Mouse (Mus musculus): ENCODE data around the gene Dmbx1. TPM values are rescaled to one million over a fixed set of nuclear protein-coding genes. Genes with fewer than 3 reads are reported as not detected.

Gene Dmbx1
- polyA plus RNA-seq, 1 experiment from 2014 or later = 0.04 TPM

DNA sequence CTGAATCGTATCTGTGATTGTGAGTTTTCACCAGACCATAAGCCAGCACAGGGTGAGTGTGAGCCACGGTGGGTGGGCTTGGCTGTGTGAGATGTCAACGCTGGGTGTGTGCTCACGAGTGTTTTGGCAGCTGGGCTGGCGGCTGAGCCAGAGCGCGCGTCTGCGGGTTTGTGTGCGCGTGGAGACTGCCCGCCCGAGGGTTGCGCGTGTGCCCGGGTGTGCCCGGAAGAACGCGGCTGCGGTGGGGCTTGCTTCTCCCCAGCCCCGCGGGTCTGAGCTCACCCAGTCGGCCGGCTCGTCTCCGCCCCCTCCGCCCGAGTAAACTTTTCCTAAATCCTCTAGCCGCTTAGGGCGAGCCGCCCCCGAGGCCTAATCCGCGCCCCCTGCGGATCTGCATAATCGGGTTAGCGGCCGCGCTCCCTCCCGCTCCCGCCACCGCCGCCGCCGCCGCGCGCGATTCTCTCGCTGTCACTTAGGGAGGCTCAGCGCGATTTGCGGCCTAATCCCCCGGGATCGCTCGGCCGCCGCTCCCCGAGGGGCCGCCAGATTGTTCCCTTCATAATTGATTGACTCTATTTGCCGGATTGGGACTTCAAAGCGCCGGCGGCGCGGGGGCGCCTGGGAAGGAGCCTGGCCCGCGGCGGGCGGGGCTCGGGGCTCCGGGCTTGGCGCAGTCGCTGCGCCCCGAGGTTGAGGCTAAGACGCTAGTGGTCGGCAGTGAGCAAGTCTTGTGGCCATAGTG, 23.1 kb upstream of the Dmbx1 start:
- H3K36me3 ChIP-seq = no peaks in the 10 kb centered on the region
- H3K27me3 ChIP-seq = peaks cover 83% of the 10 kb centered on the region
- ATAC-seq (ENCODE audit: insufficient number of reproducible peaks, low FRiP score, low TSS enrichment, low read depth) = no peak
- H3K4me1 ChIP-seq = peaks cover 13% of the 10 kb centered on the region
- H3K4me2 ChIP-seq = peak overlapping the region; percentile 91
- H3K9ac ChIP-seq = peak overlapping the region; percentile 50
- WGBS = under 1% methylated on average over 79 of the region's 79 CpGs
- H3K27ac ChIP-seq = no peak overlapping the region
- H3K9me3 ChIP-seq = no peaks in the 10 kb centered on the region
- peak overlapping the region; percentile 57 for H3K4me3 ChIP-seq

GRCm38 (mm10) chr4:115961991-115962390, 22.3 kb upstream of the Dmbx1 start:
- 13% methylated on average over 7 of the region's 7 CpGs for WGBS
- peaks cover 13% of the 10 kb centered on the region for H3K4me1 ChIP-seq
- no peak overlapping the region for H3K4me3 ChIP-seq

DNA sequence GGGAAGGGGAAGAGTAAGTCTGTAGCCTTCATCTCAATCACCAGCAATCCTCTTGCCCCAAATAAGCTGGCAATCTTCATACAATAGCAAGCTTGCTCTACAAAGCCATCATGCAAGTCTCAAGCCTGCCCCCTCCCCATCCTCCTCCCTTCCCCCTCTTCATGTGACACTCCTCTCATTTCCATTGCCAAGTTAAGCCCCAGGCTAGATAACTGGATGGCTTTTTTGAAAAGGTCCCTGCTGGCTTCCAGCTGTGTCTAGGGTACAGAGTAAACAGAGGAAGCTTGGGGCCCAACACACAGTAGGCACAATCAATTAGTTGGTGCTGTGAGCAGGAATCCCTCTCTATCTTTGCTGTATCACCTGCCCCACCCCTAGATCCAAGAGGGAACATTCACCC, 19.8 kb upstream of the Dmbx1 start:
- Histone ChIP-seq H3K36me3 (no peaks in the 10 kb centered on the region), H3K4me1 (peaks cover 16% of the 10 kb centered on the region), H3K9ac (no peak overlapping the region), H3K9me3 (no peaks in the 10 kb centered on the region), H3K27ac (no peak overlapping the region), H3K4me2 (no peak overlapping the region), H3K27me3 (peaks cover 87% of the 10 kb centered on the region), H3K4me3 (no peak overlapping the region)
- ATAC-seq (ENCODE audit: insufficient number of reproducible peaks, low FRiP score, low TSS enrichment, low read depth) = no peak

More at GRCm38 (mm10) chr4:115961991-115962390, 22.3 kb upstream of the Dmbx1 start:
- H3K9ac ChIP-seq = no peak overlapping the region
- ATAC-seq (ENCODE audit: insufficient number of reproducible peaks, low FRiP score, low TSS enrichment, low read depth) = no peak
- no peaks in the 10 kb centered on the region for H3K36me3 ChIP-seq
- H3K9me3 ChIP-seq = no peaks in the 10 kb centered on the region
- no peak overlapping the region for H3K4me2 ChIP-seq
- no peak overlapping the region for H3K27ac ChIP-seq
- peaks cover 83% of the 10 kb centered on the region for H3K27me3 ChIP-seq

GRCm38 (mm10) chr4:115955494-115955775, 15.7 kb upstream of the Dmbx1 start:
- Histone ChIP-seq H3K36me3 (no peaks in the 10 kb centered on the region), H3K9me3 (no peaks in the 10 kb centered on the region), H3K4me1 (peaks cover 3% of the 10 kb centered on the region; the same call in 1 of the 2 replicates), H3K4me3 (no peak overlapping the region), H3K27me3 (peaks cover 88% of the 10 kb centered on the region), H3K9ac (no peak overlapping the region), H3K27ac (no peak overlapping the region), H3K4me2 (no peak overlapping the region)
- 11% methylated on average over 3 of the region's 3 CpGs for WGBS
- ATAC-seq (ENCODE audit: insufficient number of reproducible peaks, low FRiP score, low TSS enrichment, low read depth) = no peak

- Histone ChIP-seq H3K4me3 (no peak overlapping the region), H3K9ac (no peak overlapping the region), H3K27ac (no peak overlapping the region), H3K4me1 (peaks cover 3% of the 10 kb centered on the region; the same call in 1 of the 2 replicates), H3K9me3 (no peaks in the 10 kb centered on the region), H3K27me3 (peaks cover 88% of the 10 kb centered on the region), H3K4me2 (no peak overlapping the region), H3K36me3 (no peaks in the 10 kb centered on the region)
- ATAC-seq (ENCODE audit: insufficient number of reproducible peaks, low FRiP score, low TSS enrichment, low read depth) = no peak
- 5% methylated on average over 19 of the region's 19 CpGs for WGBS
Measured at GRCm38 (mm10) chr4:115954656-115955493, 15.1 kb upstream of the Dmbx1 start.

DNA sequence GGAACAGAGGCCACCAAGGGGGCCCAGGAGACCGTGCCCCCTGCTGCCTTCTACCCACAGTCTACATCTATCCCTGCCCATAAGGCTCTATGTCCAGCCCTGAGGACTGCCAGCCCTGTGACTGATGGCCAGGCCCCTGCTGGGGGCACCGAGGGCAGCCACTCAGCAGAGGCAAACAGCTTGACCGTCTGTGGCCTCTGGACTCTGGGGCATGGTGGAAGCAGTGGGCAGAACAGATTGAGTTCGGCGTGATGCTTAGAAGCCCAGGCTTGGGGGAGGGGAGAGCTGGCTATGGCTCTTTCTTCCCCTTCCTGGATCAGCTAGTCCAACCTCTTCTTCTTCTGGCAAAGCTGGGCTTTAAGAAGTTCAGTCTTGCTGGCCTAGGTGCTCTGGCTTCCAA, 13.8 kb upstream of the Dmbx1 start:
- H3K27me3 ChIP-seq = peaks cover 89% of the 10 kb centered on the region
- no peak overlapping the region for H3K4me2 ChIP-seq
- H3K4me1 ChIP-seq = peaks cover 3% of the 10 kb centered on the region; the same call in 1 of the 2 replicates
- no peak overlapping the region for H3K4me3 ChIP-seq
- no peaks in the 10 kb centered on the region for H3K36me3 ChIP-seq
- H3K9ac ChIP-seq = no peak overlapping the region
- no peak for ATAC-seq (ENCODE audit: insufficient number of reproducible peaks, low FRiP score, low TSS enrichment, low read depth)
- 52% methylated on average over 5 of the region's 5 CpGs for WGBS
- H3K9me3 ChIP-seq = no peaks in the 10 kb centered on the region
- H3K27ac ChIP-seq = no peak overlapping the region

DNA sequence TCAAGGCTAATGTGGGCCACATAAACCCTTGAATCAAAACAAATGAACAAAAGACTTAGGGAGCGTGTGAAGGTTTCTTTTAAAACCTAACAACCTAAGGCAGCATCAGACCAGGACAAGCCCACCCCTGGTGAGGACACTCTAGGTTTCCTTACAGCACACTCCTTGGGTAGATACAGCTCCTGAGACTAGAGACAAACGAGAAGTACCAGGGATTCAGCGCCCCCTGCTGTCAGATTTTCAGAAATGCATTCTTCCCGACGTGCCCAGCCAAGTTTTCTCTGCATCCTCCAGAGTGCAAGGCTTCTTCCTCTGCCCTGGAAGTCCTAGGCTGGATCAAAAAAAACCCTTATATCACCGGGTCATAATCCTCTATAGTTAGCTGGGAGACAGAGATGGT, 13.0 kb upstream of the Dmbx1 start:
- H3K4me2 ChIP-seq = no peak overlapping the region
- 13% methylated on average over 6 of the region's 6 CpGs for WGBS
- no peak for ATAC-seq (ENCODE audit: insufficient number of reproducible peaks, low FRiP score, low TSS enrichment, low read depth)
- H3K4me3 ChIP-seq = no peak overlapping the region
- no peak overlapping the region for H3K27ac ChIP-seq
- H3K9me3 ChIP-seq = no peaks in the 10 kb centered on the region
- H3K36me3 ChIP-seq = no peaks in the 10 kb centered on the region
- H3K9ac ChIP-seq = no peak overlapping the region
- H3K4me1 ChIP-seq = peaks cover 3% of the 10 kb centered on the region; the same call in 1 of the 2 replicates
- peaks cover 91% of the 10 kb centered on the region for H3K27me3 ChIP-seq

DNA sequence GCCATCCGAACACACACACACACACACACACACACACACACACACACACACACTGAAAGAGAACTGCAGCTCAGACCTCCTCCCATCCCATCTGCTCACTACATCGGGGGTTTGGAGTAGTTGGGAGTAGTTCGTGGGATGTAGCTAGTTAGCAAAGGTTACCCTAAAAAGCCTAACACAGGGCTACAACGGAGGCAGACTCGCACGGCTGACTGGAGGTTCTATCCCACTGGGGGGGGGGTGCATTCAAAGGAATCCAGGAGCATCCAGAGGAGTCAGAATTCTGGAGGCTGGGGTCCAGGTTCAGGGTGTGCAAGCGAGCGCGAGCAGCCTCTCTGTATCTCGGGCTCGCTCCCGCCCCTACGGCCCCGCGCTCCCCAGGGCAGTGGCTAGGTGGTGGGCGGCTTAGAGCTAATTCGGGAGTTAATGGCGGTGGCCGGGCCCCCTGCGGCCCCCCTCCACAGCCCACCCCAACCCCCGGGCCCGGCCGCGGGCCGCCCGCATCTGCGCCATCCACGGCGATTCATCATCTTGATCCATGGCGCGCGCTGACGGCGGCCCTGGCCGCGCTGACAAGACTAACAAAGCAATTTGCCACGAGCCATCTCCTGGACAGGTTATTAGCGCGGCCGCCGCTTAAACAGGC, 4.1 kb upstream of the Dmbx1 start:
- Histone ChIP-seq H3K27ac (no peak overlapping the region), H3K4me2 (0 out of 2 replicates have a peak overlapping the region, but pooled peaks have one; percentile 12), H3K36me3 (no peaks in the 10 kb centered on the region), H3K4me3 (no peak overlapping the region), H3K4me1 (peaks cover 20% of the 10 kb centered on the region), H3K9me3 (no peaks in the 10 kb centered on the region), H3K27me3 (peaks cover 95% of the 10 kb centered on the region), H3K9ac (no peak overlapping the region)
- no peak for ATAC-seq (ENCODE audit: insufficient number of reproducible peaks, low FRiP score, low TSS enrichment, low read depth)
- WGBS = under 1% methylated on average over 41 of the region's 41 CpGs

GRCm38 (mm10) chr4:115941242-115941820, 1.6 kb upstream of the Dmbx1 start:
- peaks cover 29% of the 10 kb centered on the region for H3K4me1 ChIP-seq
- no peak overlapping the region for H3K9ac ChIP-seq
- WGBS = 4% methylated on average over 9 of the region's 9 CpGs
- no peaks in the 10 kb centered on the region for H3K9me3 ChIP-seq
- H3K4me3 ChIP-seq = no peak overlapping the region
- no peaks in the 10 kb centered on the region for H3K36me3 ChIP-seq
- H3K27me3 ChIP-seq = peaks cover 99% of the 10 kb centered on the region
- H3K4me2 ChIP-seq = no peak overlapping the region
- H3K27ac ChIP-seq = no peak overlapping the region
- ATAC-seq (ENCODE audit: insufficient number of reproducible peaks, low FRiP score, low TSS enrichment, low read depth) = no peak

DNA sequence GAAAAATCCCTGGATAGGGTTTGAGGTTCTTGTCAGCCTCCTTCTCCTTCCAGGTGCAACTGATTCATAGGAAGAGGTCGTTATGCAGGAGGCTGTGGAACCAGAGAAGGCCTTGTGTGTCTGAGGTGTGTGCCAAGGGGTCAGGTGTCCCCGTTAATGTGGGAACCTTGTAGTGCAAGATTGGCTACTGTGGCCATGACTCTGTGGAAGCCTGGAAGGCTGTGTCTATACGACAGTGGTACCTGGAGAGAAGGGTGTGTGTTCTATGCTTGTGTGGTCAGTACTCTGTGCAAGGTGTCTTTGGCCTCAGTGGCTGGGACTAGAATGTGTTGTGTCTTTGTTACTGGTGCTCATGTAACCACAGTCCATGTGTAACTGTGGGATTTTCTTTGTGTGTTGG, 955 bp upstream of the Dmbx1 start:
- H3K9me3 ChIP-seq = no peaks in the 10 kb centered on the region
- no peak for ATAC-seq (ENCODE audit: insufficient number of reproducible peaks, low FRiP score, low TSS enrichment, low read depth)
- H3K27ac ChIP-seq = no peak overlapping the region
- H3K27me3 ChIP-seq = peaks cover 99% of the 10 kb centered on the region
- no peak overlapping the region for H3K4me3 ChIP-seq
- WGBS = 3% methylated on average over 3 of the region's 3 CpGs
- H3K36me3 ChIP-seq = no peaks in the 10 kb centered on the region
- H3K4me2 ChIP-seq = no peak overlapping the region
- H3K4me1 ChIP-seq = peaks cover 35% of the 10 kb centered on the region
- H3K9ac ChIP-seq = no peak overlapping the region

DNA sequence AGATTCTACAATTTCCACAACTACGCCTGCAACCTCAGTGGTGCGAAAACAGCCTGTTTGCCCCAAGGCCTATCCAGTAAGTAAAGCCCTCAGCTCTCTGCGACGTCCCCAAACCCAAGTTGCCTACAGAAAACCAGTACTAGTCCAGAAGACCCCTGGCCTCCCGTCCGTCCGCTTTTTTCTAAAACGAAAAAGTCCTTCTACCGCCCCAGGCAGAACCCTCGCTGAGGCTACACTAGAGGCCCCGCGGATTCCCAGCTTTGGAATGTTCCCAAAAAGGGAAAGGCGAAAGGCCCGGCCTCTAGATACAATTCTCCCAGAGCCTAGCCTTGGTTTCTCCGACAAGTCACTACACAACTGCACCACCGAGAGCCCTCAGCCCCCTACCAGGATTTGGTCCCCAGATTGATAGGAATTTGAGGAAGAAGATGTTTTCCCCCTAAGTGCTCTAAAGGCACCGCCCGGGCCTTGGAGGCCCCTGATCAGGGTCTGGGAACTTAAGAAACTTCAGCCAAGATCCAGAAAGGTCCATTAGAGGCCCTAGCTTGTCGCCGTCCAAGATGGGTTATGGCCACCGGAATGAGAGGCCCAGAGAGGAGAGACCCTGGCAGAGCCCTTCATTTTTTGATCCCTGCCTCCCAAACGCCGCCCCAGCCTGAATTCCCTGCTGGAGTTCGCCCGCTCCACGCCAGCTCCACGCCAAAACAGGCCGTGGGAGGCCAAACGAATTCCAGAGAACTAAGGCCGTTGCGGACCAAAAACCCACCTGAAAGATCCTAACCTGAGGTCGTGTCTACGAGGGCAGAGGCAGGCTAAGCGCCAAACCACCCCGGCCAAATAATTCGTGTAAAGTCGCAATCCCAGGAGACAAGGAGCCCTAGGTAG, 1.2 kb downstream of the Dmbx1 start:
- Histone ChIP-seq H3K4me2 (peak overlapping the region; percentile 60), H3K27ac (no peak overlapping the region), H3K4me1 (peaks cover 30% of the 10 kb centered on the region), H3K27me3 (peaks cover 99% of the 10 kb centered on the region), H3K9me3 (no peaks in the 10 kb centered on the region), H3K36me3 (no peaks in the 10 kb centered on the region), H3K4me3 (peak overlapping the region; percentile 37), H3K9ac (no peak overlapping the region)
- no peak for ATAC-seq (ENCODE audit: insufficient number of reproducible peaks, low FRiP score, low TSS enrichment, low read depth)
- WGBS = 2% methylated on average over 37 of the region's 37 CpGs
